Mouse (Mus musculus): ENCODE measurements at regions not wholly inside any gene's neighbourhood (a gene's known extent, or its start where the extent isn't known, plus 50 kb on each side); places are given as distances from the start of the nearest gene placed in this dataset.

DNA sequence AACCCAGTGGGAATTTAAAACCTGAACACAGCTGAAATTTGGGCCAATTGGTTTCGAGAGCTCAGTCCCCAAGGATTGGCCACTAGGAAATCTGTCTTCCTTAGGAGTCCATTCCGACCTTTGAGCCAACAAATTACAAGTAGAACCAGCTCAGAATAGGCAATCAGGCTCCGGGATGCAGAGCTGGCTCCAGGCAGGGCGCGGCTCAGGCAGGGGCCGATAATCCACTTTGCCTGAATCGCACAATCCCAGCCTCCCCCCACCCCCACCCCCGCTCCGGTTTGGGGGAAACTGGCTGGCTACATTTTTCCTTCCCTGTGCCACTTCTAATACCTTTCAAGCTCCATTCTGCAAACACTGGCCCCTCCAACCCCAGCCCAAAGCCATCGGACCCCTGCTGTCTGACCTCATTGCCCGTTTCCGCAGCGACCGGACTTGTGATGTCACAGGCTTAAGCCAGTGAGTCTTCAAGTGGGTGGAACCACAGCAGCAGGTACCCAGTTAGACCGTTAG is 150.5 kb upstream of the Sdk2 start:
- DNase-seq (ENCODE audit: low spot score in 2 of 2), result no peak

DNA sequence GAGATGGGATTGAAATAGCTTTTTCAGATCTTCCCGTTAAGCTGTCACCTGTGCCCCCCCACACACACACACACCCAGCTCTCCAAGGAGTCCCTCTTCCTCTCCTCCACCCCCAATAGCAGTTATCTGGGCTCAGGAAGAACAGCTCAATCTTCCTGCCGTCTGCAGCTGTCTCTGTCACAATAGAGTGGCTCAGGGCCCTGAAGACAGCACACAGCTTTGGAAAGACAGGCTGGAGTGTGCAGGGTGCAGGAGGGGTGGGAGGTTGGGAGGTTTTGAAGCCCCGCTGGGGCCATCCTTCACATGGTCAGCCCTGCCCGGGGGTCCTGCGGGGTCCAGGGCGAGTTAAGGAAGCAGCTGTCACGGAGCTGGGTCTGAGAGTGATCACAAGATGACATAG is 149.6 kb upstream of the Sdk2 start:
- no peak for DNase-seq (ENCODE audit: low spot score in 2 of 2)

- DNase-seq (ENCODE audit: low spot score in 2 of 2), result no peak
Measured at GRCm38 (mm10) chr11:114215256-114215655, 148.4 kb upstream of the Sdk2 start.

DNA sequence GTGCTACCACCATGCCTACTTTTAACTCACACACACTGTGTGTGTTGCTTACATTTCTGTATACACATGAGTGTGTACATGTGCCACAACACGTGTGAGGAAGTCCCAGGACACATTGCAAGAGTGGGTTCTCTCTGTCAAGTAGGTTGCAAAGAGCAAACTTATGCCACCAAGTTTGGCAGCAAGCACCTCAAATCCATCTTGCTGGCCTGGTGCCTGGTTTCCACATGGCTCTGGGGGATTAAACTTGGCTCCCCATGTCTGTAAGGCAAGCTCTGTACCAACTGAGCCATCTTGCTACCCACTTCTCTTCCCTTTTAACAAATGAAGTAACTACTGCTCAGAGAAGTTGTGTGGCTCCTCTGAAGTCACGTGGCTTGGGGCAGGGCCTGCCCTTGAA is 145.3 kb upstream of the Sdk2 start:
- DNase-seq (ENCODE audit: low spot score in 2 of 2), result no peak

GRCm38 (mm10) chr11:114205192-114205591 is 138.3 kb upstream of the Sdk2 start:
- peak; percentile 77 to 91 for DNase-seq (ENCODE audit: low spot score in 2 of 2)

GRCm38 (mm10) chr11:114203416-114203815 is 136.6 kb upstream of the Sdk2 start:
- no peak for DNase-seq (ENCODE audit: low spot score in 2 of 2)

DNA sequence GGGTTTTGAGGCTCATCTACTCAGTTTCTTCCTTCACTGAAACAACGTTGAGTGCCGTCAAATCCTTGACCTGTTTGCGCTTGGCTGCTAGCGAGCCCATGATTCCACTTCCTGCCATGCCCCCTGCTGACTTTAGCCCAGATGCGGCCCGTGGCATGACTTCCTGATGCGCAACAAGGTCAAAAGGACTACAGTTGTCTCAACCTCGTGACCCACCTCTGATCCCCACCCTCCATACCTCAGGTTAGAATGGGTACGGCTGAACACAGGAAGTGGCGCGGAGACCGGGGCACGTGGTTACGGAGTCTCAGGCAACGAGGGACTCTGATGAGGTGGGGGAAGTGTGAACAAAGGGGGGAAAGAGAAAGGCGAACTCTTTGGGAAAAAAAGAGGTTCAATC is 135.6 kb upstream of the Sdk2 start:
- DNase-seq (ENCODE audit: low spot score in 2 of 2), result no peak

- no peak for DNase-seq (ENCODE audit: low spot score in 2 of 2)
Measured at GRCm38 (mm10) chr11:114199081-114199586, 132.3 kb upstream of the Sdk2 start.

DNA sequence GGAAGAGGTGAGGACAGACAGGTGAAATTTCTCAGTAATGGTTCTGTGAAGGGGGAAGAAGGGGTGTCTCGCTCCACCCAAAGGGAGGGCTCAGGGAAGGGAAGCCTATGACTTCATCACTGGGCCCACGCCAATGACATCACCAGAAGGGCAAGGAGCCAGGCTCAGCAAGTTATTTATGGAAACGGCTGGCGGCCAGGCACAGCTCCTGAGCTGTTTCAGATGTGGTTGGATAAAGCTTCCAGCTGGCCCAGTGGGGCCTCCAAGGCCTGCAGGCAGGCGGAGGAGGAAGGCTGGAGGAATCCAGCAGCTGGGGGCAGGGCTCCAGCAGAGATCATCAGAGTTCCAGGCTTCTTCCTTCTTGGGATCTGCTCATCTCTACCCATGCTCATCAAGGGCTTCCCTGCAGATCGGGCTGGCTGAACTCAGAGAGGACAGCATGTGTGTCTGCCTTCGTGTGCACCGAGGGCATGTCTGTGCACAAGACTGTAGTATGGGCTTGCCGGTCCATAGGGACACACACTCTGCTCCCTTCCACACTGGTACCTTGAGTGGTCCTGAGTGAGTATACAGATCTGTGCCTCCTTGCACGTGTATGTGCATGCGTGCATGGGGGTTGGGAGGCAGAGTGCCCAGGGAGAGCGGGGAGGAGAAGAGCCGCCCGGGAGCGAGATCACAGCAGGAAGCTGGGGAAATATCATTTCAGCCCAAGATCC is 131.6 kb upstream of the Sdk2 start:
- no peak for DNase-seq (ENCODE audit: low spot score in 2 of 2)

DNA sequence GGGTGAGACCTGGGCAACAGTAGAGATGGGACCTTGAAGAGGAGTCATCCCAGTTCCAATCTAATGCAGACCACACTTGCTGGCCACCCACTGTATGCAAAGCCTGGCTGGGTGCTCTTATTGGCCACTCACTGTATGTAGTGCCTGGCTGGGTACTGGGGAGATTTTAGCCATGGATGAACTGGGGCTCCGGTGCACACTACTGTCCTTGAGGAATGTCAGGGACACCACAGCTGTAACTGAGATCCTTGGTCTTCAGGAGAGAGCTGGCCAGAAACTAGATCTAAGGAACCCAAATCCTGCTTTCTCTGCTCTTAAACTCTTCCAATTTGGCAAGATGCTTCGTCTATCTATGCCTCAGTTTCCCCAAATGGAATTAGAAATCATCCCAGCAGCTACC is 128.4 kb upstream of the Sdk2 start:
- no peak for DNase-seq (ENCODE audit: low spot score in 2 of 2)

- no peak for DNase-seq (ENCODE audit: low spot score in 2 of 2)
Measured at GRCm38 (mm10) chr11:114194055-114194706, 127.3 kb upstream of the Sdk2 start.

- DNase-seq (ENCODE audit: low spot score in 2 of 2), result no peak
Measured at GRCm38 (mm10) chr11:114193018-114193417, 126.2 kb upstream of the Sdk2 start.

- DNase-seq (ENCODE audit: low spot score in 2 of 2), result no peak
Measured at GRCm38 (mm10) chr11:114191661-114192060, 124.8 kb upstream of the Sdk2 start.

GRCm38 (mm10) chr11:114184970-114185882 is 118.4 kb upstream of the Sdk2 start:
- no peak for DNase-seq (ENCODE audit: low spot score in 2 of 2)

DNA sequence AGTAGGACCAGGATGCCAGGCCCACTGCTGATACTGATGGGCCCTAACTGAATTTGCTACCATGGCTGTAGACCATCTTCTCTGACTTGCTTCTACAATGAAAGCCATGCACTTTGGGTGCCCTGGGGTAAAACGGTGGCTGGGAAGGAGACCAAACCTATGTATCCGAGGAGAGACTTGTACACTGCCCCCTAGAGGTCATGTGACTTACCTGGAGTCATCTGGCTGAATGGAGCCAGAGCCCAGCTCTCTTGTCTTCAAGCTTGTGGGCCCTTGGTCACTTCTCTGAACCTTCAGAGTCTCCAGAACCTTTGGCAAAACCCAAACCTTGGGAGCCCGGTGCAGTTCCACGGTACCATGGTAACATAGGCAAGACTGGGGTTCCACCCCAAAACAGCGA is 117.6 kb upstream of the Sdk2 start:
- peak in 1 of 2 experiments; percentile 39 for DNase-seq (ENCODE audit: low spot score in 2 of 2)

- DNase-seq (ENCODE audit: low spot score in 2 of 2), result no peak
Measured at GRCm38 (mm10) chr11:114183231-114183630, 116.4 kb upstream of the Sdk2 start.

DNA sequence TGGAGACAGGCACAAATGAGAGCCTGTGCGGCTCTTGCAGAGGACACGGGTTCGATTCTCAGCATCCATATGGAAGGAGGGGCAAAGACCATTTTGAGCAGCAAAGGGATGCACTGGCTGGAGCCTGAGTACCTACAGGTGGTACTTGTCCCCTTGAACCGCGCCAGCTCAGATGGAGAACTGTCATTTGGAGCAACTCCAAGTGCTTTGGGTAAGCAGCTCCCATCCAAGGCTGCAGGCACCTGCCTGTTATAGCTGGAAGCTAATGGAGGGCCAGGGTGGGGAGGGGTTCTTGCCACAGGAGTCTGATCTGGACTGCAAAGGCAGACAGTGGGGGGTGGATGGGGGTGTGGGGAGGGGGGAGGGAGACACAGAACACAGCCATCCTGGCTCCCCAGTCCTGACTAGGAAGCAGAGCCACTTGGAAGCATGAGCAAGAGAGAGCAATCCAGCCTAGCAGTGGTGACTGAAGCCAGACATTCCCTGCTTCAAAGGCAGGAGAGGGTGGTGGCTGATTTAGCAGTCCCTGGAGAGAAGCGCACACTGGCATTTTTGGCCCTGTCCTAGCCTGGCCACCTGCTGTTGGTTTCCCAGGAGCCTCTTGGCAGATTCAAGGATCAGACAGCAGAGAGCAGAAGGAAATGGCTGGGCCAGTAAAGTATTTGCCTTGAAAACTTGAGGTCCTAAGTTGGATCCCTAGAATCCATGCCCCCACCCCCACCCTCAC is 112.1 kb upstream of the Sdk2 start:
- DNase-seq (ENCODE audit: low spot score in 2 of 2), result no peak

DNA sequence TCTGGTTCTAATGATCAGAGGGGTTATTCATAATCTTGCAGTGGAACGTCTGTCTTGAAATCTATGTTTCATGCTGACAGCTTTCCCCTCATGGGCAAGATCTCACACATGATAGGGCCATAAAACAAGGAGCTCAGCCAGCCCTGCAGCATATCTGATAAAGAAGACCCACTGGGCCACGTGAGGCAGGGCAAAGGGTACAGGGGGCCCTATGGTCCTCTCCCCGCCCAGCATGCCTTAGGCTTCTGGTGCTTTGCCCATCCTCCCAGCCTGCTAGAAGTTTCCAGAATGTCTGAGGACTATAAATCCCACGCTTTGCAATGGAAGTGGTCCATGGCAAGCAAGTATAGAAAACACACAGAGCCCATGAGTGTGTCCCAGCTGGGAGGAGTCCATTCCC is 110.9 kb upstream of the Sdk2 start:
- no peak for DNase-seq (ENCODE audit: low spot score in 2 of 2)

DNA sequence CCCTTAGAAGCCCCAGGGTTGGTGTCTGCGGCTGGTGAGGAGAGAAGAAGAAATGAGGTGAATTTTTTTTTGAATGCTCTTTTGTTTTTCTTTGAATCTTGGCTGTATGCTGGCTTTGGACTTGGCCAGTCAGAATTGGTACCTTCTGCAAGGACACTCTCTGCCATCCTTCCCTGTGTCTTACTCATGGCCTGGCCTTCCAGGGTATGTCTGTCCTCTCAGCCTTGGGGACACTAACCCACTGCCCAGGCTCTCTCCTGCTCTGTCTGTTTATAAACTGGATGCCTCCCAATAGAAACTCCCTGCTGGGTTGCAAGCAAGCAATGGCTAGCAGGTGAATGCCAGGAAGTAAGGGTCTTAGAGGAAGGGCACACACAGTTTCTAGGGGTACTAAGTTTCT is 110.4 kb upstream of the Sdk2 start:
- DNase-seq (ENCODE audit: low spot score in 2 of 2), result no peak

DNA sequence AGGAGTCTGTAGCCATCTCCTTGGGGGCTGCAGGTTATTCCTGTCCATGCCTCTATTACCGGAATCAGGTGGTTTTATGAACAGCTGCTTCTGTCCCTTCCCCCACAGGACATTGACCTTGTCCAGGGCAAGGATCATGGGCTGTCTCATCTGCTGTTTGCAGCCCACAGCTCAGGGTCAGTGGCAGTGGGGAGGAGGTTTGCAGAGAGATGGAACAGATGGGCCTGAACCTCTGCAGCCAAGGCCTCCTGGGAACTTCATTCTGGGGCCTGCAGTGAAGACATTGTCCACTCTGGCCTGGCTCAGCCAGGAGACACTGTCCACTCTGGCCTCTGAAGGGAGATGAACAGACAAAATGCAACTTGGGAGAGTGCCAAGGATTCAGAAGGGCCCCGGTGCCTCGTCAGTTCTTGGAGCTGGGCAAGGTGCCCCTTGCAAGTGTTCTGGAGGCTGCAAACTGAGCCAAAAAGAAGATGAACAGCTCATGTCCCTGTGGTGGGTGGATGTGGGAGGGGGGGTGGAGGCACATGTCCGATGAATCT is 109.9 kb upstream of the Sdk2 start:
- no peak for DNase-seq (ENCODE audit: low spot score in 2 of 2)

DNA sequence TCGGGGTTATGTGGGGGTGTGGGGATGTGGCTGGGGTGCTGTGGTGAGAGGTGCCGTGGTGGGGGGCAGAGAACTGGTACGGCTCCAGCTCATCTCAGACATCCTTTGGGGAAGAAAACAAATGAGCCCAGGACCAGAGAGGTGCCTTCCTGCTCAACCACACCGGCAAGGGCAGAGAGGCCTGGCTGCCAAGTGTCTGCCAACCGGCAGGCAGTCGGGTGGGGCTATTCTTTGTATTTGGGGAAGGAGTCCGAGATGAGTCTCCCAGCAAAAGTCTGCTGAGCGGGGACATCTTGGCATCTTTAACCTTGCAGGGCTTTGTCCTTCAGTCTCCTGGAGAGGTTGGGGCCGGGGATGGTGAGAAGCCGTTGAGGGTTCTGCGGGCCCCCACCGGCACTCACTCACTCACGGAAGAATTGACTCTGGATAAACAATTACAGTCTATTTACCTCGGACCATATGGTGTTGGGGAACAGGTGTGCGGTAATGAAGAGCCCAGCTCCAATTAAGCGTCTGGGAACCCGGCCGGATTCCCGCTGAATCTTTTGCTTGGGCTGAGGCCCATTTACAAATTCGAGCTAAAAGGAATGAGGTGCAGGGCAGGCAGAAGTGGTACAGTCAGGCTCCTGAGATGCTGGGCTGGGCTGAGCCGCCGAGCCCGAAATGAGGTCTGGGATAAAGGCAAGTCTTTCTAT is 108.7 kb upstream of the Sdk2 start:
- DNase-seq (ENCODE audit: low spot score in 2 of 2), result no peak

Data from thymus, postnatal 10 days (tissue).